Mouse (Mus musculus) urinary bladder, adult 18-20 months (tissue): ENCODE measurements at regions not wholly inside any gene's neighbourhood (a gene's known extent, or its start where the extent isn't known, plus 50 kb on each side); places are given as distances from the start of the nearest gene placed in this dataset.

ENCODE experiments used
- DNase-seq, 2 experiments: peaks; one replicate each; pipeline ENCODE4 v3.0.0; 2022; ENCODE audit warnings: low spot score in 2 of 2, mixed read lengths in 2 of 2

- no peak for DNase-seq
These were observed 105.6 kb downstream of the Aldh8a1 start for GRCm38 (mm10) chr10:21482659-21483058.

- no peak for DNase-seq
These were observed 106.3 kb downstream of the Aldh8a1 start for GRCm38 (mm10) chr10:21483373-21483772.

DNA sequence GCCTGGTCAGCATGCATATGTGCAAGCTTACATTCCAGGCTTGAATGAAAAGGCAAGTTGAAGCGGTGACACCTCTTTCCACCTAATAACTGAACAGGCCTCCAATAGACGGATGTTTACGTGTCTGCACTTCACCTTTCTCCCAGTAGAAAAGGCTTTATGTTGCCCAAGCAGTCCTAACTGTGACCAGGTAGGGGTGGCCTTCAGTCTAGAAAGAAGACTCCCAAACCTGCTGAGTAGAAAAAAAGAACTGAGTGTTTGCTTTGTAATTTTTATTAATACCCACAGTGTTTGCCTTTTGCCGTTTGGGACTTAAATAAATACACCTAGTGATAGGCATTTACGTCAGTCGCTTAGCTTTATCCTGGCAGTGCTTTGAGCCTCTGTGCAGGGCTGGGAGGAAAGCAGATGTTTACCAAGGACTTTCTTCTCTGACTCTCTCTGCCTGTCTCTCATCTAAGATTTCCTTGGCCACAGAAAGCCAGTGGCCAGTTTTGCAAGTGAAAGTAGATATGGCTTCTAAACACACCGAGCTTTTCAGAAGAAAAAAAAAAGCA is 104.5 kb upstream of the 1700020N01Rik start:
- no peak for DNase-seq

DNA sequence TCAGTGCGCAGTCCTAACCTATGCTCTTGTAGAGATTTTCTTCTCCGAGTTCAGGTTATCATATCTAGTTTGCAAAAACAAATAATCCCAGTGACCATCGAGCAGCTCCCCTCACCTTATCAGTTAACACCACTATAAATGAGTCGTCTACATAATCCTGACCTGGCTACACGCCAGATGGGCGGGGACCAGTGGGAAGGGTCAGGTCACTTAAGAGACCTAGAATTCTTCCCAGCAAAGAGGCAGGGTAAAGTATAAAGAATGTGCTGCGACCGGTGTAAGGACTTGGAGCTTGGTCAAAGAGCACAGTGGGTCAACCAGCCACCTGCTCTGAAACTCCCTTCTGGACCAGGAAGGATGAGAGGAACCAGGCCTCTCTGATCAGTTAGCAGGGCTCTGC is 102.0 kb upstream of the 1700020N01Rik start:
- DNase-seq = no peak

DNA sequence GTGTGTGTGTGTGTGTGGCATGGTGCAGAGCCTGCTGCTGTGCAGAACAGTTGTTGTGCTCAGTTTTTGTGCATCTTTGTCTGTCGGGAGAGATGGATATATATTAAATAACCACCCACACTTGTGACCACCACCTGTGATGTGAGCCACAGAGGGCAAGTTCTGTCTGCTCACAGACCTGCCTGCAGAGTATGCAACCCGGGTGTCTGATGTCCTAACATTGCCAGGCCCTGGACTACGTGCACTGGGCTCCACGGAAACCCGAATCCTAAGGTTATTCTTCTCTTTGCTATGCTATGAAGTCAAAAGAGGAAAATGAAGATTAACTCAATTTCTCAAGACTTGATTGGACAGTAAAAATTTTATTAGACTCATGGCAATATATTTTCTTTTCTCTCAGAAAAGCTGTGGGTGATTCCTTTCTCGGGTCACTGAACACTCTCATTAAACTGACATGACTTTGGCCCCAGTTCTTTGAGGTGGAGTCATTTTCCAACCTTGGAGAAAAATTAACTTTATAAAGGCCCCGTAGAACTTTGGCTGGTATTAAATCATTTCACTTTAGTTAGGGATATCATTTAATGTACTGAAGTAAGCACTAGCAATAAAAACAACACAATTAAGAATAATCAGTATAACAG is 100.6 kb upstream of the 1700020N01Rik start:
- DNase-seq = no peak

GRCm38 (mm10) chr10:21494536-21494935 is 98.4 kb upstream of the 1700020N01Rik start:
- DNase-seq = no peak

DNA sequence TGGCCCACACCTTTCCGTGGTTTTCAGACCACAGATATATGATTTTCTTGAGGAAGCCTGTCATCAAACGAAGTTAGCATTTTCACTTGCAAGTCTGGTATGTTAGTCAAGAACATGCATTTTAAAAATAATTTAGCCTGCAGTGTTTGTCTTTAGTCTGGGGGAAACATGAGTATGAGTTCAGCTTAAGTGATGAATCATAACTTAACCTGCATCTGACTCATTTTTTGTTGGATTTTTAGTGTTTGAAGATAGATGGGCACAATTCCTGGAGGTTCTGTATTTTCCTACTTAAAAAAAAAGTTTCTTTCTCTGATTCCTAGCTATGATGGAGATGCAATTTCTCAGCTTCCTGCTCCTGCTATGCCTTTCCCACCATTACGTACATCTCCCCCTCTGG is 95.8 kb upstream of the 1700020N01Rik start:
- no peak for DNase-seq

DNA sequence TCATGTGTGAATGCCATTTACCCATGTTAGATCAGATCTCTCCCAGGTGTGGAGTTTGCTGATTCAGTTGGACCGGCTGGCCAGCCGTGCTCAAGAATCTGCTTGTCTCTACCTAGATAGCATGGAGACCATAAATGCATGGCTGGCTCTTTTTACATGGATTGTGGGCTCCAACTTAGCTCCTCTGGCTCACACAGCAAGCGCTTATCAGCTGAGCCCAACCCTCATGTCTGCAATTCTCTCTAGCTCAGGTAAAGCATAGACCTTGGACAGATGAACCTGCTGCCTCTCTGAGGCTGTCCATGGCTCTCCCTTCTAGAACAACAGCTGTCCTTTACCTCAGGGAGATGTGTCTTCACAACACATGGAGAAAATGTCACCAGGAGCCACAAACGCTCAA is 94.8 kb upstream of the 1700020N01Rik start:
- DNase-seq = no peak

DNA sequence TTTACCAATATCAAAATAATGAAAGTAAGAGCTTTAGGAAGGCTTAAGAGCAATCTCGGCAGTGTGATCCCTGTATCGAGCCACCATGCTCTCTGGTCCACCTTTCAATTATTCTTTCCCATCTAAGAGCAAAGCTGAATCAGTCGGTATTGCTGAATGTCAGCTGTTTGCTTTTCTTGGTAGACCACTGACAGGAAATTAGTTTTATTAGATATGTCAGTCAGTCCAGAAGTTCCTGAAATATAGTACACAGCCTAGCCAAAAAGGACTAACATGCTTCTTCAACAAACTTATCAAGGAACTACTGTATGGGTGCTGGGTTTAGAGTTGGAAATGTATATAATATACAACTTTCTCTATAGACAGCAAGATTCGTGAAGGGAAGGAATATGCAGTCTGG is 91.3 kb upstream of the 1700020N01Rik start:
- DNase-seq = no peak

GRCm38 (mm10) chr10:21504431-21504830 is 88.5 kb upstream of the 1700020N01Rik start:
- DNase-seq = no peak

GRCm38 (mm10) chr10:21511386-21511785 is 81.6 kb upstream of the 1700020N01Rik start:
- DNase-seq = no peak

DNA sequence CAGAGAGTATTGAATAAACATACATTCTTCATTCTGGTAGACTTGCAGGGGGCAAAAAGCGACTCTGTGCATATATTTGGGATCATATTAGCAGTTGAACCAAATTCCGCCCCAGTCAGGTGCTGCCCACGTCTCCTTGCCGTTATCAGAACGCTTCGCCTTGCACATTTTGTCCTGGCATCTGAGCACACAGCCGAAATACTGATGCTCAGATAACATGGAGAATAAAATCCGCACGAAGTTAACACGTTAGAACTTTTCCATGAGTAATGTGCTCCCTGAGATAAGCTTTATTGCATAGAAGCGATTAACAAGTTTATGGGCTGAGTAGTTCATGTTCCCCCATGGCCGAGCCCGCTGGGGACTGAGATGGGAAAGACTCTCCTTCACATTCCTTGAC is 80.5 kb upstream of the 1700020N01Rik start:
- no peak for DNase-seq

DNA sequence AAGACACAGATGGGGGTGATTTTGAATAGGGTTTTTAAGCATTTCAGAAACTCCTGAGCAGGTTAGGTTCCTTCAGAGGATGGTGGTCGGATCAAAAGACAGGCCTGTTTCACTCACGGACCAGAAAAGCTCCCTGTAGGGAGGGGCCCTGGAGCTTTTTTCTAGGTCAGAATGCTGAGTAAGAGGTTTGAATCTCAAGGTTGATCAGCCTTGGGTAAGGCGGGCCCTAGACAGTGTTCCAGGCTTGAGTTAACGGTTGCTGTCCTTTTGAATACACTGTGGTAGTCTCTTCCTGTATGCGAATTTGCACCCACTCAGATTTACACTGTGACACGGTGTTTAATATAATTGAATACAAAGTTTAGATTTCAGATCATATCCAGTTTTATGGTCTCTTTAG is 75.2 kb upstream of the 1700020N01Rik start:
- no peak for DNase-seq

DNA sequence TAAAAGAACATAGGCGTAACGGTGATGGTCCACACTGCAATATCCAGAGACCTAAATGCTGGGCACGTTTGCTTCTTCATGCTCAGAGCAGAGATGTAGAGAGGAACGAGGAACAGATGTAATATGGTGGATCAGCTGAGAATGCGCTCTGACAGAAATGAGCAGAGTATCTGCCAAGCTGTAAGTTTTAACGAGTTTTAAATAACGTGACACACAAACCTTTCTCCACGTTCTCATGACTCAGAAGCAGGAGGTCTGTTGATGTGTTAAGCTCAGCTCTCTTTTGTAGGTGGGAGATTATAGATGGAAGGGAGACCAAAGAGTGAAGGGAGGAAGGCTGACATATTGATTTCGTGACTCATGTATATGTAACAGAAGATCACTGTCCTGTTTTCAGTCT is 72.1 kb upstream of the 1700020N01Rik start:
- no peak for DNase-seq

GRCm38 (mm10) chr10:21525555-21525954 is 67.4 kb upstream of the 1700020N01Rik start:
- no peak for DNase-seq

GRCm38 (mm10) chr10:21528396-21528795 is 64.5 kb upstream of the 1700020N01Rik start:
- no peak for DNase-seq

GRCm38 (mm10) chr10:21529098-21529749 is 63.7 kb upstream of the 1700020N01Rik start:
- no peak for DNase-seq

GRCm38 (mm10) chr10:21532142-21532541 is 60.8 kb upstream of the 1700020N01Rik start:
- peak; percentile 11 to 16 for DNase-seq

GRCm38 (mm10) chr10:21535631-21536030 is 57.3 kb upstream of the 1700020N01Rik start:
- no peak for DNase-seq

DNA sequence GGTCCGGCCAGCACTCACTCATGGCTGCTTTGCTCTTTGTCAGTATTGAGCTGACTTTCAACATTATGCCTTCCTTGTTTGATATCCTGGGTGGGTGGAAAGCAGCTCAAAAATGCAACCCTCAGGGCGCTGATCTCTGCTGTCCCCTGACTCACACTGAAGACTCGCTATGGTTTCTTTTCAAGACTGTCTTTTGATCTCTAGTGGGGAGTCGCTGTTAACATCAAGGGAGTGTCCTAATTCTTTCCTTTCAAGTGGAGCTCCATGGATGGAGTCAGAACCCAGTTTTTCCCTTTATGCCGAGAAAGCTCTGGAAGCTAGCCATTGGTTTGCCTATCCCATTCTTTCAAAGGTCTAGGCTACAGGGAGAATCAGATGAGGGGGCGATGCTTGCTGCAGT is 54.5 kb upstream of the 1700020N01Rik start:
- no peak for DNase-seq
